Mouse (Mus musculus): ENCODE measurements around the gene AL732309.1. TPM values are rescaled to one million over a fixed set of nuclear protein-coding genes. Genes with fewer than 3 reads are reported as not detected.

AL732309.1 gene
- polyA plus RNA-seq, 1 experiment from 2014 or later = 10.1 TPM

GRCm38 (mm10) chr2:25288734-25289345, 42.2 kb upstream of the AL732309.1 start:
- peaks cover 45% of the 10 kb centered on the region for H3K27me3 ChIP-seq (ENCODE audit: control insufficient read depth, insufficient read depth, low read length)
- H3K27ac ChIP-seq (ENCODE audit: low read length) = peak overlapping the region; percentile 97
- WGBS = 75% methylated on average over 7 of the region's 7 CpGs
- H3K4me3 ChIP-seq (replicated peaks; ENCODE audit: low read length) = no peak overlapping the region
- no peak overlapping the region for H3K9ac ChIP-seq (ENCODE audit: low read length)
- H3K4me1 ChIP-seq (ENCODE audit: control insufficient read depth, insufficient read depth, low read length) = peaks cover 52% of the 10 kb centered on the region
- peaks cover 14% of the 10 kb centered on the region for H3K36me3 ChIP-seq (ENCODE audit: control insufficient read depth, insufficient read depth, low read length)
- ATAC-seq (ENCODE audit: insufficient read depth, low FRiP score) = no peak
- no peak overlapping the region for H3K4me2 ChIP-seq (ENCODE audit: low read depth, low read length)
- no peaks in the 10 kb centered on the region for H3K9me3 ChIP-seq (replicated peaks; ENCODE audit: control insufficient read depth, low read length)

- H3K9ac ChIP-seq (ENCODE audit: low read length) = peak within 1 kb of the TSS; percentile 42; the same call in 1 of the 2 replicates
- peak within 1 kb of the TSS; percentile 32; the same call in 1 of the 2 replicates for H3K4me2 ChIP-seq (ENCODE audit: low read depth, low read length)
- ATAC-seq (ENCODE audit: insufficient read depth, low FRiP score) = no peak
- H3K9me3 ChIP-seq (replicated peaks; ENCODE audit: control insufficient read depth, low read length) = no peaks in the 10 kb centered on the region
- H3K27ac ChIP-seq (ENCODE audit: low read length) = peak within 1 kb of the TSS; percentile 97
- peaks cover 14% of the 10 kb centered on the region for H3K36me3 ChIP-seq (ENCODE audit: control insufficient read depth, insufficient read depth, low read length)
- no peak within 1 kb of the TSS for H3K4me3 ChIP-seq (replicated peaks; ENCODE audit: low read length)
- peaks cover 42% of the 10 kb centered on the region for H3K27me3 ChIP-seq (ENCODE audit: control insufficient read depth, insufficient read depth, low read length)
- peaks cover 52% of the 10 kb centered on the region for H3K4me1 ChIP-seq (ENCODE audit: control insufficient read depth, insufficient read depth, low read length)
- WGBS = 83% methylated on average over 6 of the region's 6 CpGs
These were observed 41.4 kb upstream of the AL732309.1 start, which contains the start of gene Tmem210 for GRCm38 (mm10) chr2:25287927-25288649. Gene Tmem210 (plus strand): TSS chr2:25288145.

- H3K27me3 ChIP-seq (ENCODE audit: control insufficient read depth, insufficient read depth, low read length) = peaks cover 34% of the 10 kb centered on the region
- peak overlapping the region; percentile 97 for H3K27ac ChIP-seq (ENCODE audit: low read length)
- peak overlapping the region; percentile 32; the same call in 1 of the 2 replicates for H3K4me2 ChIP-seq (ENCODE audit: low read depth, low read length)
- peak overlapping the region; percentile 42; the same call in 1 of the 2 replicates for H3K9ac ChIP-seq (ENCODE audit: low read length)
- peaks cover 14% of the 10 kb centered on the region for H3K36me3 ChIP-seq (ENCODE audit: control insufficient read depth, insufficient read depth, low read length)
- H3K9me3 ChIP-seq (replicated peaks; ENCODE audit: control insufficient read depth, low read length) = no peaks in the 10 kb centered on the region
- H3K4me1 ChIP-seq (ENCODE audit: control insufficient read depth, insufficient read depth, low read length) = peaks cover 45% of the 10 kb centered on the region
- no peak overlapping the region for H3K4me3 ChIP-seq (replicated peaks; ENCODE audit: low read length)
- peak; percentile 80 for ATAC-seq (ENCODE audit: insufficient read depth, low FRiP score)
- 27% methylated on average over 7 of the region's 7 CpGs for WGBS
These were observed 40.4 kb upstream of the AL732309.1 start for GRCm38 (mm10) chr2:25286837-25287636.

- no peaks in the 10 kb centered on the region for H3K9me3 ChIP-seq (replicated peaks; ENCODE audit: control insufficient read depth, low read length)
- H3K27me3 ChIP-seq (ENCODE audit: control insufficient read depth, insufficient read depth, low read length) = peaks cover 27% of the 10 kb centered on the region
- no peak overlapping the region for H3K4me3 ChIP-seq (replicated peaks; ENCODE audit: low read length)
- WGBS = 44% methylated on average over 1 of the region's 1 CpGs
- peaks cover 39% of the 10 kb centered on the region for H3K4me1 ChIP-seq (ENCODE audit: control insufficient read depth, insufficient read depth, low read length)
- peak overlapping the region; percentile 97 for H3K27ac ChIP-seq (ENCODE audit: low read length)
- H3K36me3 ChIP-seq (ENCODE audit: control insufficient read depth, insufficient read depth, low read length) = peaks cover 14% of the 10 kb centered on the region
- H3K4me2 ChIP-seq (ENCODE audit: low read depth, low read length) = peak overlapping the region; percentile 32; the same call in 1 of the 2 replicates
- 0 out of 2 replicates have a peak, but pooled peaks have one; percentile 35 for ATAC-seq (ENCODE audit: insufficient read depth, low FRiP score)
- peak overlapping the region; percentile 45; the same call in 1 of the 2 replicates for H3K9ac ChIP-seq (ENCODE audit: low read length)
These were observed 39.7 kb upstream of the AL732309.1 start for GRCm38 (mm10) chr2:25286314-25286713.

GRCm38 (mm10) chr2:25285551-25285950, 38.9 kb upstream of the AL732309.1 start:
- H3K4me2 ChIP-seq (ENCODE audit: low read depth, low read length) = no peak overlapping the region
- no peaks in the 10 kb centered on the region for H3K9me3 ChIP-seq (replicated peaks; ENCODE audit: control insufficient read depth, low read length)
- H3K4me1 ChIP-seq (ENCODE audit: control insufficient read depth, insufficient read depth, low read length) = peaks cover 39% of the 10 kb centered on the region
- H3K36me3 ChIP-seq (ENCODE audit: control insufficient read depth, insufficient read depth, low read length) = peaks cover 14% of the 10 kb centered on the region
- H3K27ac ChIP-seq (ENCODE audit: low read length) = peak overlapping the region; percentile 97
- no peak overlapping the region for H3K4me3 ChIP-seq (replicated peaks; ENCODE audit: low read length)
- no peak overlapping the region for H3K9ac ChIP-seq (ENCODE audit: low read length)
- ATAC-seq (ENCODE audit: insufficient read depth, low FRiP score) = no peak
- WGBS = 77% methylated on average over 2 of the region's 2 CpGs
- peaks cover 19% of the 10 kb centered on the region for H3K27me3 ChIP-seq (ENCODE audit: control insufficient read depth, insufficient read depth, low read length)

- no peaks in the 10 kb centered on the region for H3K9me3 ChIP-seq (replicated peaks; ENCODE audit: control insufficient read depth, low read length)
- no peak overlapping the region for H3K4me2 ChIP-seq (ENCODE audit: low read depth, low read length)
- peaks cover 36% of the 10 kb centered on the region for H3K36me3 ChIP-seq (ENCODE audit: control insufficient read depth, insufficient read depth, low read length)
- peaks cover 1% of the 10 kb centered on the region; the same call in 1 of the 2 replicates for H3K4me1 ChIP-seq (ENCODE audit: control insufficient read depth, insufficient read depth, low read length)
- no peak overlapping the region for H3K4me3 ChIP-seq (replicated peaks; ENCODE audit: low read length)
- no peak overlapping the region for H3K27ac ChIP-seq (ENCODE audit: low read length)
- 58% methylated on average over 13 of the region's 13 CpGs for WGBS
- H3K9ac ChIP-seq (ENCODE audit: low read length) = no peak overlapping the region
- H3K27me3 ChIP-seq (ENCODE audit: control insufficient read depth, insufficient read depth, low read length) = no peaks in the 10 kb centered on the region
- ATAC-seq (ENCODE audit: insufficient read depth, low FRiP score) = peak; percentile 59; the same call in 1 of the 2 replicates
These were observed 32.5 kb upstream of the AL732309.1 start for GRCm38 (mm10) chr2:25278928-25279882.

- H3K4me2 ChIP-seq (ENCODE audit: low read depth, low read length) = peak overlapping the region; percentile 94
- ATAC-seq (ENCODE audit: insufficient read depth, low FRiP score) = no peak
- peaks cover 35% of the 10 kb centered on the region for H3K36me3 ChIP-seq (ENCODE audit: control insufficient read depth, insufficient read depth, low read length)
- H3K4me3 ChIP-seq (replicated peaks; ENCODE audit: low read length) = peak overlapping the region; percentile 93
- no peaks in the 10 kb centered on the region for H3K27me3 ChIP-seq (ENCODE audit: control insufficient read depth, insufficient read depth, low read length)
- H3K9me3 ChIP-seq (replicated peaks; ENCODE audit: control insufficient read depth, low read length) = no peaks in the 10 kb centered on the region
- peak overlapping the region; percentile 94 for H3K9ac ChIP-seq (ENCODE audit: low read length)
- H3K27ac ChIP-seq (ENCODE audit: low read length) = peak overlapping the region; percentile 68; the same call in 1 of the 2 replicates
- H3K4me1 ChIP-seq (ENCODE audit: control insufficient read depth, insufficient read depth, low read length) = peaks cover 23% of the 10 kb centered on the region
- 33% methylated on average over 16 of the region's 16 CpGs for WGBS
These were observed 26.3 kb upstream of the AL732309.1 start for GRCm38 (mm10) chr2:25273010-25273409.

- H3K4me1 ChIP-seq (ENCODE audit: control insufficient read depth, insufficient read depth, low read length) = peaks cover 28% of the 10 kb centered on the region
- H3K9me3 ChIP-seq (replicated peaks; ENCODE audit: control insufficient read depth, low read length) = no peaks in the 10 kb centered on the region
- H3K36me3 ChIP-seq (ENCODE audit: control insufficient read depth, insufficient read depth, low read length) = peaks cover 31% of the 10 kb centered on the region
- H3K27me3 ChIP-seq (ENCODE audit: control insufficient read depth, insufficient read depth, low read length) = no peaks in the 10 kb centered on the region
- H3K27ac ChIP-seq (ENCODE audit: low read length) = peak overlapping the region; percentile 68
- H3K4me2 ChIP-seq (ENCODE audit: low read depth, low read length) = peak overlapping the region; percentile 94
- under 1% methylated on average over 29 of the region's 29 CpGs for WGBS
- peak; percentile 37; the same call in 1 of the 2 replicates for ATAC-seq (ENCODE audit: insufficient read depth, low FRiP score)
- peak overlapping the region; percentile 93 for H3K4me3 ChIP-seq (replicated peaks; ENCODE audit: low read length)
- peak overlapping the region; percentile 94 for H3K9ac ChIP-seq (ENCODE audit: low read length)
These were observed 25.9 kb upstream of the AL732309.1 start for GRCm38 (mm10) chr2:25272515-25272914.
